Mouse (Mus musculus): ENCODE results near the gene Sept6. TPM values are rescaled to one million over a fixed set of nuclear protein-coding genes. Genes with fewer than 3 reads are reported as not detected.

Gene Sept6
- 1 to 10 TPM in 22 of 26 experiments, under 1 TPM in 4; 0.68 to 8.6 (median 2.6) TPM for total RNA-seq (2018; cell fraction: chromatin; rRNA removed)
- total RNA-seq (2018; cell fraction: cytosol; rRNA removed), result 1 to 10 TPM; 2.0 to 5.4 (median 3.8) TPM
- total RNA-seq (2018; cell fraction: nucleus; rRNA removed), result 1 to 10 TPM in 24 of 26 experiments, under 1 TPM in 2; 0.84 to 5.4 (median 2.5) TPM
- 2.7 to 5.3 TPM (median 3.9 TPM) in 3 replicates for polyA plus RNA-seq (2018)

GRCm38 (mm10) chrX:36991694-36992093 is at the start of gene Sept6:
Gene Sept6 (minus strand): TSS chrX:36991794.
- no peaks in the 10 kb centered on the region for H3K36me3 ChIP-seq (ENCODE audit: inconsistent target)
- H3K79me2 ChIP-seq (ENCODE audit: inconsistent target), result no peaks in the 10 kb centered on the region
- 78% methylated on average over 2 of the region's 2 CpGs for WGBS (ENCODE audit: missing documents)
- no peak within 1 kb of the TSS for H3K27ac ChIP-seq
- H3K4me3 ChIP-seq (ENCODE audit: inconsistent target), result no peak within 1 kb of the TSS

- Histone ChIP-seq H3K36me3 (ENCODE audit: inconsistent target) (no peaks in the 10 kb centered on the region), H3K79me2 (ENCODE audit: inconsistent target) (no peaks in the 10 kb centered on the region), H3K27ac (no peak overlapping the region), H3K4me3 (ENCODE audit: inconsistent target) (no peak overlapping the region)
- WGBS (ENCODE audit: missing documents), result 56% methylated on average over 3 of the region's 3 CpGs
These were observed 36.8 kb upstream of the Sept6 start for GRCm38 (mm10) chrX:37028378-37028777.

- no peak overlapping the region for H3K27ac ChIP-seq
- WGBS (ENCODE audit: missing documents), result 90% methylated on average over 6 of the region's 10 CpGs
- no peaks in the 10 kb centered on the region for H3K36me3 ChIP-seq (ENCODE audit: inconsistent target)
- H3K4me3 ChIP-seq (ENCODE audit: inconsistent target), result no peak overlapping the region
- H3K79me2 ChIP-seq (ENCODE audit: inconsistent target), result no peaks in the 10 kb centered on the region
These were observed 32.2 kb upstream of the Sept6 start for GRCm38 (mm10) chrX:37023652-37024309.

- Histone ChIP-seq H3K27ac (no peak overlapping the region), H3K36me3 (ENCODE audit: inconsistent target) (no peaks in the 10 kb centered on the region), H3K79me2 (ENCODE audit: inconsistent target) (no peaks in the 10 kb centered on the region), H3K4me3 (ENCODE audit: inconsistent target) (no peak overlapping the region)
- 27% methylated on average over 3 of the region's 3 CpGs for WGBS (ENCODE audit: missing documents)
These were observed 31.1 kb upstream of the Sept6 start for GRCm38 (mm10) chrX:37022690-37023089.

- H3K79me2 ChIP-seq (ENCODE audit: inconsistent target), result no peaks in the 10 kb centered on the region
- 90% methylated on average over 3 of the region's 3 CpGs for WGBS (ENCODE audit: missing documents)
- no peak overlapping the region for H3K4me3 ChIP-seq (ENCODE audit: inconsistent target)
- H3K27ac ChIP-seq, result no peak overlapping the region
- no peaks in the 10 kb centered on the region for H3K36me3 ChIP-seq (ENCODE audit: inconsistent target)
These were observed 27.5 kb upstream of the Sept6 start for GRCm38 (mm10) chrX:37019045-37019444.

GRCm38 (mm10) chrX:37018150-37018654 is 26.6 kb upstream of the Sept6 start:
- Histone ChIP-seq H3K79me2 (ENCODE audit: inconsistent target) (no peaks in the 10 kb centered on the region), H3K27ac (no peak overlapping the region), H3K4me3 (ENCODE audit: inconsistent target) (no peak overlapping the region), H3K36me3 (ENCODE audit: inconsistent target) (no peaks in the 10 kb centered on the region)
- WGBS (ENCODE audit: missing documents), result 58% methylated on average over 7 of the region's 9 CpGs

GRCm38 (mm10) chrX:37013870-37014269 is 22.3 kb upstream of the Sept6 start:
- no peak overlapping the region for H3K4me3 ChIP-seq (ENCODE audit: inconsistent target)
- WGBS (ENCODE audit: missing documents), result 62% methylated on average over 5 of the region's 5 CpGs
- no peaks in the 10 kb centered on the region for H3K36me3 ChIP-seq (ENCODE audit: inconsistent target)

GRCm38 (mm10) chrX:36991039-36991438 is 555 bp downstream of the Sept6 start:
- no peak overlapping the region for H3K27ac ChIP-seq
- no peaks in the 10 kb centered on the region for H3K79me2 ChIP-seq (ENCODE audit: inconsistent target)
- no peaks in the 10 kb centered on the region for H3K36me3 ChIP-seq (ENCODE audit: inconsistent target)
- 42% methylated on average over 4 of the region's 4 CpGs for WGBS (ENCODE audit: missing documents)
- H3K4me3 ChIP-seq (ENCODE audit: inconsistent target), result no peak overlapping the region

More at GRCm38 (mm10) chrX:37013870-37014269, 22.3 kb upstream of the Sept6 start:
- Histone ChIP-seq H3K79me2 (ENCODE audit: inconsistent target) (no peaks in the 10 kb centered on the region), H3K27ac (no peak overlapping the region)

- 65% methylated on average over 7 of the region's 11 CpGs for WGBS (ENCODE audit: missing documents)
These were observed 1.7 kb downstream of the Sept6 start for GRCm38 (mm10) chrX:36989752-36990404.

GRCm38 (mm10) chrX:36989234-36989751 is 2.3 kb downstream of the Sept6 start:
- Histone ChIP-seq H3K27ac (no peak overlapping the region), H3K79me2 (ENCODE audit: inconsistent target) (no peaks in the 10 kb centered on the region), H3K36me3 (ENCODE audit: inconsistent target) (no peaks in the 10 kb centered on the region), H3K4me3 (ENCODE audit: inconsistent target) (peak overlapping the region; percentile 45)
- 22% methylated on average over 19 of the region's 29 CpGs for WGBS (ENCODE audit: missing documents)

More at GRCm38 (mm10) chrX:36989752-36990404, 1.7 kb downstream of the Sept6 start:
- Histone ChIP-seq H3K36me3 (ENCODE audit: inconsistent target) (no peaks in the 10 kb centered on the region), H3K4me3 (ENCODE audit: inconsistent target) (peak overlapping the region; percentile 45), H3K27ac (no peak overlapping the region), H3K79me2 (ENCODE audit: inconsistent target) (no peaks in the 10 kb centered on the region)

- H3K27ac ChIP-seq, result no peak overlapping the region
- H3K4me3 ChIP-seq (ENCODE audit: inconsistent target), result peak overlapping the region; percentile 45
- 25% methylated on average over 19 of the region's 23 CpGs for WGBS (ENCODE audit: missing documents)
- H3K36me3 ChIP-seq (ENCODE audit: inconsistent target), result no peaks in the 10 kb centered on the region
- H3K79me2 ChIP-seq (ENCODE audit: inconsistent target), result no peaks in the 10 kb centered on the region
These were observed 2.8 kb downstream of the Sept6 start for GRCm38 (mm10) chrX:36988754-36989153.

- H3K79me2 ChIP-seq (ENCODE audit: inconsistent target), result no peaks in the 10 kb centered on the region
- WGBS (ENCODE audit: missing documents), result 76% methylated on average over 4 of the region's 4 CpGs
- no peak overlapping the region for H3K27ac ChIP-seq
- no peaks in the 10 kb centered on the region for H3K36me3 ChIP-seq (ENCODE audit: inconsistent target)
- H3K4me3 ChIP-seq (ENCODE audit: inconsistent target), result no peak overlapping the region
These were observed 3.7 kb downstream of the Sept6 start for GRCm38 (mm10) chrX:36987851-36988250.

GRCm38 (mm10) chrX:36985041-36985440 is 6.6 kb downstream of the Sept6 start:
- 66% methylated on average over 3 of the region's 3 CpGs for WGBS (ENCODE audit: missing documents)
- H3K27ac ChIP-seq, result no peak overlapping the region
- H3K4me3 ChIP-seq (ENCODE audit: inconsistent target), result no peak overlapping the region
- H3K79me2 ChIP-seq (ENCODE audit: inconsistent target), result no peaks in the 10 kb centered on the region
- no peaks in the 10 kb centered on the region for H3K36me3 ChIP-seq (ENCODE audit: inconsistent target)

- WGBS (ENCODE audit: missing documents), result 68% methylated on average over 11 of the region's 11 CpGs
These were observed 7.8 kb downstream of the Sept6 start for GRCm38 (mm10) chrX:36983654-36984311.

More at GRCm38 (mm10) chrX:36983654-36984311, 7.8 kb downstream of the Sept6 start:
- Histone ChIP-seq H3K27ac (no peak overlapping the region), H3K79me2 (ENCODE audit: inconsistent target) (no peaks in the 10 kb centered on the region), H3K4me3 (ENCODE audit: inconsistent target) (no peak overlapping the region), H3K36me3 (ENCODE audit: inconsistent target) (no peaks in the 10 kb centered on the region)

Measured in macrophage (primary cell).